ENCODE assay signal across 18 mouse cellular contexts in genomic region chr5:37214614-37215013, GRCm38 (mm10). TPM values are rescaled to one million over a fixed set of nuclear protein-coding genes. Genes with fewer than 3 reads are reported as not detected.
"Had no signal": no experiment of that assay in that cellular context is flagged by ENCODE, and none has a peak within 500 bp of the region (broad histone marks: within the 10 kb centered on the region; RNA-seq: fewer than 3 reads in every experiment).

No protein-coding gene starts in this region.

- H3K36me3 ChIP-seq: limb, embryonic 15.5 days; liver, embryonic 13.5 days; lung, embryonic 15.5 days; midbrain, embryonic 13.5 days had no signal

- ATAC-seq: liver, postnatal 0 days; midbrain, embryonic 13.5 days had no signal

- H3K4me3 ChIP-seq: limb, embryonic 15.5 days; liver, embryonic 13.5 days; lung, embryonic 15.5 days; midbrain, embryonic 13.5 days; myocyte had no signal

- H3K4me2 ChIP-seq: limb, embryonic 15.5 days; liver, embryonic 13.5 days; lung, embryonic 15.5 days; midbrain, embryonic 13.5 days had no signal

- H3K9ac ChIP-seq: limb, embryonic 15.5 days; liver, embryonic 13.5 days; liver, postnatal 0 days; lung, embryonic 15.5 days; midbrain, embryonic 13.5 days had no signal

- H3K4me1 ChIP-seq: limb, embryonic 15.5 days; liver, embryonic 13.5 days; lung, embryonic 15.5 days had no signal

- H3K27ac ChIP-seq: kidney, postnatal 0 days; limb, embryonic 15.5 days; liver, embryonic 13.5 days; lung, embryonic 15.5 days; midbrain, embryonic 13.5 days had no signal

- H3K9me3 ChIP-seq: limb, embryonic 15.5 days; liver, embryonic 13.5 days; lung, embryonic 15.5 days; midbrain, embryonic 13.5 days had no signal

- H3K27me3 ChIP-seq: limb, embryonic 15.5 days; liver, embryonic 13.5 days; lung, embryonic 15.5 days; midbrain, embryonic 13.5 days had no signal

- DNase-seq: kidney, adult 11 months; kidney, adult 9 months; kidney, postnatal 36 days; layer of hippocampus, adult 9-11 months; layer of hippocampus, postnatal 36 days; liver, embryonic 13.5 days; liver, postnatal 0 days; lung, postnatal 14 days; retina, postnatal 1 day; right cerebral cortex, postnatal 14 days; thymus, adult 18-20 months; thymus, postnatal 25 days had no signal

RNA-seq across cellular contexts. Expression of gene Crmp1, which starts 27.1 kb away (rescaled TPM):
- total RNA-seq: megakaryocyte-erythroid progenitor cell, adult 5-6 weeks had no signal
